Mouse (Mus musculus): ENCODE data around the gene Lrrc51.

- no peak for TF ChIP-seq CTCF (IDR thresholded peaks at IDR 0.05; ENCODE audit: low read depth)
- TF ChIP-seq EP300 (IDR thresholded peaks at IDR 0.05; ENCODE audit: low read depth), result no peak
These were observed 18.0 kb upstream of the Lrrc51 start for GRCm38 (mm10) chr7:101951648-101952047.

Measured in liver, embryonic 14.5 days (tissue).